Mouse (Mus musculus): ENCODE data around the gene 4930522L14Rik. TPM values are rescaled to one million over a fixed set of nuclear protein-coding genes. Genes with fewer than 3 reads are reported as not detected.
A peak's percentile ranks its signal among the peaks of the same experiment; 100 is the strongest.
"Not testable (repeated sequence)": the region's sequence is repeated elsewhere in the genome, so short reads cannot be mapped to it uniquely, and the experiment has no call there.

Gene 4930522L14Rik
- total RNA-seq (2014; rRNA removed; ENCODE audit: low replicate concordance): 0.73 TPM in 1 of 2 replicates, not detected in the other
- 3.4 and 4.4 TPM in 2 replicates for polyA plus RNA-seq (2015; fragmentation: Nextera tagmentation; extraction: Ambion mirVana)

DNA sequence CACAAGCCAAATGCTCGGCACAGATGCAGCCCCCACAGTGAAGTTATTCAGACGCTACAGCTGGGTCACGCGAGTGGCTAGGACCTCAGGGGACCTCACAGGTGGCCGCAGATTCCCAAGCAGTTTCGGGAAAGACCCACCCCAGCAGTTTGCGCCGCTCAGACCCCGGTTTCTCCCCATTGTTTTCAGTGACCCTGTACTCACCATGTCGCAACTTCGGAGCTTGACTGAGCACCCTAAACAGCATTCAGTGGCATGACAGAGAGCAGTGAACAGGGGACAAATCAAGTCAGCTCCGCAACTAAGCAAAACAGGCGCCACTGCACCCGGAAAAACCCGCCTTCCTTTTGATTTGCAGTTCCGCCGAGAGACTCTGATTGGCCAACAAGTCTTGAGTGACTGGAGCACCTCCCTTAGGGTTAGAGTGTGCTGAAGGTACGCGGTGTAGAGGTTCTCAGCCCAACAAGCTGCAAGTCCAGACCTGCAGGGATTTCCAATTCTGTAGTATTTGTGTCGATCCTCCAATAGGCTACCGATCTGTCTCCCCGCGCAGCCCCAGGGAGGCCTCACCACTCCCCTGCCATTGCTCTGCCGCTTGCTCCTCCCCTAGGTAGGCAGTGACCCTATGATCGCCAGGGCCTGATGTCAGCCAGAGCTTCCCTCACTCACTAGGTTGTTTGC is at the start of gene 4930522L14Rik:
4930522L14Rik (minus strand) TSS at position 496 of the 681 bp plus-strand sequence.
- not testable (repeated sequence) for H3K27me3 ChIP-seq (ENCODE audit: control insufficient read depth, insufficient read depth, low read length); H3K27ac ChIP-seq (ENCODE audit: low read depth); H3K9me3 ChIP-seq (replicated peaks; ENCODE audit: control insufficient read depth, low read length); H3K4me1 ChIP-seq (ENCODE audit: control insufficient read depth, insufficient read depth); H3K36me3 ChIP-seq (replicated peaks; ENCODE audit: control insufficient read depth, insufficient read depth, low read length)
- Histone ChIP-seq H3K4me2 (ENCODE audit: low read depth, low read length) (peak within 1 kb of the TSS; percentile 65), H3K4me3 (ENCODE audit: low read depth, low read length) (peak within 1 kb of the TSS; percentile 59), H3K9ac (replicated peaks; ENCODE audit: low read depth, low read length) (peak within 1 kb of the TSS; percentile 34; the same call in 1 of the 2 replicates)
- peak; percentile 5 for DNase-seq (ENCODE audit: low spot score)
- peak; percentile 87 for ATAC-seq (ENCODE audit: insufficient read depth, low read depth)
- 1% methylated on average over 23 of the region's 25 CpGs for WGBS

DNA sequence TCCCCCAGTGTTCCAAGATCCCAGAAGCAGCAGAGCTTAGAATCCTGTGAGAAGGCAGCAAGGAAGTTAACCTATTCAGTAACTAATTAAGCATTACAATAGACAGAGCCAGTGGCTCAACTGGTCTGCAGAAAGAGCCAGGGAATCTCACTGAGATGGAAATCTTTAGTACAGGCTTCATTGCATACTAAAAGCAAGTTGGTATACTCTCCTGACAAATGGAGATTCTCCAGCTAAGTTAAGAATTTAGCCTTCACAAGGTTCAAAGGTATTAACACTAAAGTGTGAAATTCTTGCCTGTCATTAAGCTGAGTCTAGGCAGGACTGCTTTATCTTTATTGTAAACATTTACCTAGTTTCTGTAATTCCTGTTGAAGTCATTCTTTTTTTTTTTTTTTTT is 49.8 kb upstream of the 4930522L14Rik start:
- H3K27ac ChIP-seq (ENCODE audit: low read depth); H3K4me2 ChIP-seq (ENCODE audit: low read depth, low read length); H3K36me3 ChIP-seq (replicated peaks; ENCODE audit: control insufficient read depth, insufficient read depth, low read length); H3K9me3 ChIP-seq (replicated peaks; ENCODE audit: control insufficient read depth, low read length); DNase-seq (ENCODE audit: low spot score); H3K4me1 ChIP-seq (ENCODE audit: control insufficient read depth, insufficient read depth); H3K4me3 ChIP-seq (ENCODE audit: low read depth, low read length); H3K27me3 ChIP-seq (ENCODE audit: control insufficient read depth, insufficient read depth, low read length); H3K9ac ChIP-seq (replicated peaks; ENCODE audit: low read depth, low read length); ATAC-seq (ENCODE audit: insufficient read depth, low read depth): not testable (repeated sequence)

DNA sequence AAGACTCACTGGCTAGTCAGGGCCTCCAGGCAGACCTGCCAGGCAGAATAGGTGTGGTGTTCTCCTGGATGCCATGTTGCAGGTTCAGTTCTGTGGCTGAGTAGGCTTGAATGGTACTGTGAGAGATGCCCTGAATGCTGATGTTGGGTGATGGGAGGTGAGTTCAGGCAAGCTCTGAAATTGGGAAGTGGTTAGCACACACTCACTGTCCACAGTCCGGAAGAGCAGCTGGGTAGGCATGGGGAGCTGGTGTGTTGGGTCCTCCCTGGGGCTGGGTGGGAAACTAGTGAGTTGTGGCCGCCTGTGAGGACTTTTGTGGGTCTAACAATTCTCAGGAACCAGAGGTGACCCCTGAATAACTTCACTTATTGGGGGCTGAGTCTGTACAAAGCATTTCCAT is 48.3 kb upstream of the 4930522L14Rik start:
- H3K4me1 ChIP-seq (ENCODE audit: control insufficient read depth, insufficient read depth); H3K9ac ChIP-seq (replicated peaks; ENCODE audit: low read depth, low read length); H3K36me3 ChIP-seq (replicated peaks; ENCODE audit: control insufficient read depth, insufficient read depth, low read length); H3K9me3 ChIP-seq (replicated peaks; ENCODE audit: control insufficient read depth, low read length); H3K27ac ChIP-seq (ENCODE audit: low read depth); ATAC-seq (ENCODE audit: insufficient read depth, low read depth); H3K4me3 ChIP-seq (ENCODE audit: low read depth, low read length); H3K27me3 ChIP-seq (ENCODE audit: control insufficient read depth, insufficient read depth, low read length); DNase-seq (ENCODE audit: low spot score); H3K4me2 ChIP-seq (ENCODE audit: low read depth, low read length): not testable (repeated sequence)
- 55% methylated on average over 2 of the region's 2 CpGs for WGBS

DNA sequence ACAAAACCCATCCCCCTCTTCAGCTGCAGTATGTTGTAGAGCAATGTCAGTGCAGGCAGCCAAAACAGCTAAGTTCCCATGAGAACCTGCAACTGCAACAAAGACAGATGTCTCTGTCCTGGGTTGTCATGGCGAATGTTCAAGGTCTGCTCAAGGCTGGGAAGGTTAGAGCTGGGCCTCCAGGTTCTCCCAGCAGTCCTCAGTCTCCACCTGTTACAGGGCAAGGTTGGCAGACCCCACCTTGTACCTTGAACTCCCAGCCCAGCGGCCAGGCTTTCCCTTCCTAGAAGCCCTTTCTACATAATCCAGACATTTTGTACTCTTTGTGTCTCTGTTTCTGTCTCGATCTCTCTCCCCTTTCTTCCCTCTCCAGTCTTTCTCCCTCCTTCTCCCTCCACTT is 45.3 kb upstream of the 4930522L14Rik start:
- DNase-seq (ENCODE audit: low spot score); H3K9me3 ChIP-seq (replicated peaks; ENCODE audit: control insufficient read depth, low read length); H3K27me3 ChIP-seq (ENCODE audit: control insufficient read depth, insufficient read depth, low read length); ATAC-seq (ENCODE audit: insufficient read depth, low read depth); H3K4me1 ChIP-seq (ENCODE audit: control insufficient read depth, insufficient read depth); H3K9ac ChIP-seq (replicated peaks; ENCODE audit: low read depth, low read length); H3K27ac ChIP-seq (ENCODE audit: low read depth); H3K36me3 ChIP-seq (replicated peaks; ENCODE audit: control insufficient read depth, insufficient read depth, low read length); H3K4me2 ChIP-seq (ENCODE audit: low read depth, low read length); H3K4me3 ChIP-seq (ENCODE audit: low read depth, low read length): not testable (repeated sequence)
- WGBS: 84% methylated on average over 3 of the region's 3 CpGs

DNA sequence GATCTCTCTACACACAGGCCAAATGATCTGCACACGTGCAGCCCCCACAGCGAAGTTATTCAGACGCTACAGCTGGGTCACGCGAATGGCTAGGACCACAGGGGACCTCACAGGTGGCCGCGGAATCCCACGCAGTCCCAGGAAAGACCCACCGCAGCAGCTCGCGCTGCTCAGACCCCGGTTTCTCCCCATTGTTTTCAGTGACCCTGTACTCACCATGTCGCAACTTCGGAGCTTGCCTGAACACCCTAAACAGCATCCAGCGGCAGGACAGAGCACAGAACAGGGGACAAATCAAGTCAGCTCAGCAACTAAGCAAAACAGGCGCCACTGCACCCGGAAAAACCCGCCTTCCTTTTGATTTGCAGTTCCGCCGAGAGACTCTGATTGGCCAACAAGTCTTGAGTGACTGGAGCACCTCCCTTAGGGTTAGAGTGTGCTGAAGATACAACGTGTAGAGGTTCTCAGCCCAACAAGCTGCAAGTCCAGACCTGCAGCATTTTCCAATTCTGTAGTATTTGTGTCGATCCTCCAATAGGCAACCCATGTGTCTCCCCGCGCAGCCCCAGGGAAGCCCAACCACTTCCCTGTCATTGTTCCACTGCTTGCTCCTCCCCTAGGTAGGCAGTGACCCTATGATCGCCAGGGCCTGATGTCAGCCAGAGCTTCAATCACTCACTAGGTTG is 44.4 kb upstream of the 4930522L14Rik start:
- Histone ChIP-seq H3K4me3 (ENCODE audit: low read depth, low read length) (peak overlapping the region; percentile 69), H3K27ac (ENCODE audit: low read depth) (peak overlapping the region; percentile 57), H3K9ac (replicated peaks; ENCODE audit: low read depth, low read length) (peak overlapping the region; percentile 65), H3K4me2 (ENCODE audit: low read depth, low read length) (peak overlapping the region; percentile 76)
- not testable (repeated sequence) for H3K9me3 ChIP-seq (replicated peaks; ENCODE audit: control insufficient read depth, low read length); H3K27me3 ChIP-seq (ENCODE audit: control insufficient read depth, insufficient read depth, low read length); H3K4me1 ChIP-seq (ENCODE audit: control insufficient read depth, insufficient read depth); H3K36me3 ChIP-seq (replicated peaks; ENCODE audit: control insufficient read depth, insufficient read depth, low read length)
- 1% methylated on average over 25 of the region's 25 CpGs for WGBS
- ATAC-seq (ENCODE audit: insufficient read depth, low read depth) (peak; percentile 83), DNase-seq (ENCODE audit: low spot score) (peak; percentile 12)

- not testable (repeated sequence) for DNase-seq (ENCODE audit: low spot score); H3K36me3 ChIP-seq (replicated peaks; ENCODE audit: control insufficient read depth, insufficient read depth, low read length); H3K4me1 ChIP-seq (ENCODE audit: control insufficient read depth, insufficient read depth); H3K9ac ChIP-seq (replicated peaks; ENCODE audit: low read depth, low read length); H3K27ac ChIP-seq (ENCODE audit: low read depth); H3K27me3 ChIP-seq (ENCODE audit: control insufficient read depth, insufficient read depth, low read length); ATAC-seq (ENCODE audit: insufficient read depth, low read depth); H3K9me3 ChIP-seq (replicated peaks; ENCODE audit: control insufficient read depth, low read length)
- 66% methylated on average over 4 of the region's 4 CpGs for WGBS
- Histone ChIP-seq H3K4me3 (ENCODE audit: low read depth, low read length) (peak overlapping the region; percentile 59), H3K4me2 (ENCODE audit: low read depth, low read length) (peak overlapping the region; percentile 65)
Measured at GRCm38 (mm10) chr5:109752073-109752780, 541 bp upstream of the 4930522L14Rik start.

DNA sequence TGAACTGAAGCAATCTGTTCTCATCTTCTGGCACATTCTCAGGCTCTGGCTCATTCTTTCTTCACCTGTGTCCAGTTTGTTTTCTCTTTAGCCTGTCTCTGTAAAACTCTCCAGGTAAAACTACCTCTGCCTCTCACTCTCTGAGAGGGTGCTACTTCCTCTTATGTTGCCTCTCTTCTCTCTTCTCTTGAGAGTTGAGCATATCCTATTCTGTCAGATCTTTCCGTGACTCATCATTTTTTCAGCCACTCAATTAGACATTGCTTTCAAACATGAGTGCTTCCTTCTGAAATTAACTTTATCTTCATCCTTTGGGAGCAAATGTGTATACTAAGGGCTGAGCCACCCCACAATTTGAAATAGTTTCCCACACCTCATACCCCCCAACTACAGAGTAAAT is 6.6 kb downstream of the 4930522L14Rik start:
- not testable (repeated sequence) for H3K4me2 ChIP-seq (ENCODE audit: low read depth, low read length); H3K4me1 ChIP-seq (ENCODE audit: control insufficient read depth, insufficient read depth); H3K9ac ChIP-seq (replicated peaks; ENCODE audit: low read depth, low read length); ATAC-seq (ENCODE audit: insufficient read depth, low read depth); H3K36me3 ChIP-seq (replicated peaks; ENCODE audit: control insufficient read depth, insufficient read depth, low read length); H3K27ac ChIP-seq (ENCODE audit: low read depth); H3K9me3 ChIP-seq (replicated peaks; ENCODE audit: control insufficient read depth, low read length); H3K27me3 ChIP-seq (ENCODE audit: control insufficient read depth, insufficient read depth, low read length); DNase-seq (ENCODE audit: low spot score); H3K4me3 ChIP-seq (ENCODE audit: low read depth, low read length)
- WGBS: 79% methylated on average over 1 of the region's 1 CpGs

GRCm38 (mm10) chr5:109717341-109717740 is 34.3 kb downstream of the 4930522L14Rik start:
- H3K27me3 ChIP-seq (ENCODE audit: control insufficient read depth, insufficient read depth, low read length); H3K4me3 ChIP-seq (ENCODE audit: low read depth, low read length); H3K36me3 ChIP-seq (replicated peaks; ENCODE audit: control insufficient read depth, insufficient read depth, low read length); DNase-seq (ENCODE audit: low spot score); H3K9ac ChIP-seq (replicated peaks; ENCODE audit: low read depth, low read length); ATAC-seq (ENCODE audit: insufficient read depth, low read depth); H3K4me2 ChIP-seq (ENCODE audit: low read depth, low read length); H3K9me3 ChIP-seq (replicated peaks; ENCODE audit: control insufficient read depth, low read length); H3K27ac ChIP-seq (ENCODE audit: low read depth); H3K4me1 ChIP-seq (ENCODE audit: control insufficient read depth, insufficient read depth): not testable (repeated sequence)
- WGBS: 61% methylated on average over 3 of the region's 3 CpGs
